Mouse (Mus musculus) intestine, embryonic 15.5 days (tissue): ENCODE results near the gene Ufsp1. TPM values are rescaled to one million over a fixed set of nuclear protein-coding genes. Genes with fewer than 3 reads are reported as not detected.
A peak's percentile ranks its signal among the peaks of the same experiment; 100 is the strongest.

Experiments used
- ATAC-seq: fragments of 200-750 bp; cut with Nextera tagmentation; 2 replicates; pipeline ENCODE4 v1.8.0; 2017; ENCODE audit warnings: moderate TSS enrichment, moderate library complexity
- H3K27ac ChIP-seq: fragments of 300-500 bp; sonication (generic); 2 replicates; pipeline ENCODE4 v1.5.1; 2015; ENCODE audit warnings: mild to moderate bottlenecking, inconsistent platforms
- H3K27me3 ChIP-seq: fragments of 300-500 bp; sonication (generic); replicated peaks from 2 replicates; pipeline ENCODE4 v1.6.1; 2015; ENCODE audit warnings: inconsistent platforms
- H3K36me3 ChIP-seq: fragments of 300-500 bp; sonication (generic); 2 replicates; pipeline ENCODE4 v1.6.1; 2015; ENCODE audit warnings: inconsistent platforms
- H3K4me1 ChIP-seq: fragments of 300-500 bp; sonication (generic); replicated peaks from 2 replicates; pipeline ENCODE4 v1.6.1; 2015; ENCODE audit warnings: inconsistent platforms
- H3K4me2 ChIP-seq: fragments of 300-500 bp; sonication (generic); replicated peaks from 2 replicates; pipeline ENCODE4 v1.6.1; 2015; ENCODE audit warnings: mild to moderate bottlenecking, inconsistent platforms
- H3K4me3 ChIP-seq: fragments of 300-500 bp; sonication (generic); replicated peaks from 2 replicates; pipeline ENCODE4 v1.5.1; 2015; ENCODE audit warnings: inconsistent platforms
- H3K9ac ChIP-seq: fragments of 300-500 bp; sonication (generic); 2 replicates; pipeline ENCODE4 v1.6.1; 2015; ENCODE audit warnings: inconsistent platforms
- H3K9me3 ChIP-seq: fragments of 300-500 bp; sonication (generic); 2 replicates; pipeline ENCODE4 v1.6.1; 2016; ENCODE audit warnings: inconsistent platforms
- WGBS: fragments of 180-500 bp; shearing (Covaris S2); methylation state at CpG from one replicate; pipeline ENCODE4 v1.1.7; 2015; 5-methylcytosine and 5-hydroxymethylcytosine counted together
- polyA plus RNA-seq: library from polyadenylated mRNA; unstranded; fragments of >200 nt; fragmentation: Nextera tagmentation; extraction: Ambion mirVana; gene quantifications from 2 replicates; pipeline ENCODE4 v1.2.1, GENCODE M21; 2015

Ufsp1 gene
- polyA plus RNA-seq, 1 experiment from 2014 or later, result 7.8 TPM

DNA sequence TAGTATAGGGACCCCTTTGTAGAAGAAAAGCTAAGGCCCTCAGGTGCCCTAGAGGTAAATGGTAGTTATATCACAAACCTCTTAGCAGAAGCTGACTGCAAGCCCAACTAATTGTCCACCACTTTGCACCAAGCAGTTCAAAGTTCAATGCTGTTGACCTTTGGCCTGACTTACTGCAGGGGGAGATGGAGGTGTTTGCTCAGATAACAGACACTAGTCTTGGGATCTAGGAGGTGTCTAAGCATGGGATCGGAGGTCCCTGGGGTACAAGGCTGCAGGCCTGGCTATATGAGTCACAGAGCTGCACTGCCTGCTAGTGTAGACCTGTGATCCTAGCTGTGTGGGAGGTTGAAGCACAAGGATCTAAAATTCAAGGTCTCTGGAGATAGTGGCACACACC lies 24.1 kb downstream of the Ufsp1 start:
- Histone ChIP-seq H3K9ac (no peak overlapping the region), H3K9me3 (no peaks in the 10 kb centered on the region), H3K4me1 (peaks cover 20% of the 10 kb centered on the region), H3K4me2 (peak overlapping the region; percentile 16; the same call in 1 of the 2 replicates), H3K36me3 (0 out of 2 replicates have a peak, but pooled peaks cover 4% of the 10 kb centered on the region), H3K27ac (0 out of 2 replicates have a peak overlapping the region, but pooled peaks have one; percentile 8), H3K4me3 (no peak overlapping the region), H3K27me3 (no peaks in the 10 kb centered on the region)
- ATAC-seq, result peak; percentile 64
- 56% methylated on average over 1 of the region's 1 CpGs for WGBS

DNA sequence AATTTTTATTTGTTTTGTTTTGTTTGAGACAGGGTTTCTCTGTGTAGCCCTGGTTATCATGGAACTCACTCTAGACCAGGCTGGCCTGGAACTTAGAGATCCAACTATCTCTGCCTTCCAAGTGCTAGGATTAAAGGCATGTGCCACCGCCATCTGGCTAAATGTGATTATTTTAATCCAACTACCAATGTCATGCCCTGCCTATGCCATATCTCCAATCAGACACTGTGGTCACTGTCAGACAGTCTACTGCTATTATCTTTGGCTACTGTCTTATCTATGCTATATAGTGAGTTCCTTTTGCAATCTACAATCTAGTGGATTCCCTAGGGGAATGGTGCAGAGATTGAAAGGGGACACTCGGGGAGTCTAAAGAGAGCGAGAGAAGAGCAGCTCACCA lies 26.6 kb downstream of the Ufsp1 start:
- H3K27me3 ChIP-seq, result no peaks in the 10 kb centered on the region
- 88% methylated on average over 3 of the region's 3 CpGs for WGBS
- no peak overlapping the region for H3K4me3 ChIP-seq
- H3K4me2 ChIP-seq, result no peak overlapping the region
- no peaks in the 10 kb centered on the region for H3K9me3 ChIP-seq
- H3K36me3 ChIP-seq, result 0 out of 2 replicates have a peak, but pooled peaks cover 4% of the 10 kb centered on the region
- no peak overlapping the region for H3K27ac ChIP-seq
- H3K4me1 ChIP-seq, result 0 out of 2 replicates have a peak, but pooled peaks cover 5% of the 10 kb centered on the region
- no peak overlapping the region for H3K9ac ChIP-seq
- ATAC-seq, result no peak

DNA sequence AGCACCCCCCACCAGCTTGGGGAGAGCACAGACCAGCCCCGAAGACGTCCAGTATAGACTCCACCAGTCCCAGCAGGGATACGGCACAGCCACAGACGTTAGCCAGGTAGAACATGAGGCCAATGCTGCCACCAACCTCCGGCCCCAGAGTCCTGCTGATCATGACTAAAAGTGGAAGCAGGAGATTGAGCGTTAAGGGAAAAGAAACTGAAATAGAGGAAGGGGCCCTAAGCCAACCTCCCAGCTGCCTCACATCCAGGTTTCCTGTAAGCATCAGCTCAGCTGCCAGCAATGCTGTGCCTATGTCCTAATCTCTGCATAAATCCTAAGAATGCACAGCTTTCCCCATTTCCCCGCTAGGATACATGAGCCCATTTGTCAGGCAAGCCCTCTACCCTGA lies 36.5 kb downstream of the Ufsp1 start:
- ATAC-seq, result no peak
- WGBS, result 80% methylated on average over 7 of the region's 7 CpGs

DNA sequence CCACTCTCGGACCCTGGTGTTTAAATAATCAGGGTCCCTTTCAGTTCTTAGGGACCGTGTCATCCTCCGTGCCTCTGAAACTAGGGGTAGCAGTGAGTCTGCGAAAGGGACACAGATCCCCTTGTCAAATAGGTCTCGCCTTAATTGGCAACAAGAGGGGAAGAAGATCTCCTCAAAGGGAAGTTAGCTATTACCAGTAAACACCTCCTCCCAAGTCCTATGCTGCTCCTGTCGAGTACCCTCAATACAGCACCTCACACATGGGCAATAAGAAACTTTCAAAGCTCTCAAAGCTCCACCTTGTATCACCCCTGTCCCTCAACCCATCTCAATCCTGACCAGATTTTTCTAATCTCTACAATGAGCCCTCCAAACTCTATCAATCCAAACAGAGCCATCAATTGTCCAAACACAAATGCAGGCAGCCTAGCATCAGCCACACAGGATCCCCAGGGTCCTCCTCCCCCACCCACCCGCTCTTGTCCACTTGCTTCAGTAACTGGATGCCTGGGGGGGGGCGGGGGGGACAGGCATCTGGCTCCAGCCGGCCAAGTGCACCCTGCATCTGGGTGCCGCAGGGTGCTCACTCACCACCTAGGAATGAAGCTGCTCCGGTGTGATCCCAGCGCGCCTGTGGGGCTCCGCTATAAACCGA lies 38.6 kb downstream of the Ufsp1 start:
- peak overlapping the region; percentile 96 for H3K4me2 ChIP-seq
- no peaks in the 10 kb centered on the region for H3K36me3 ChIP-seq
- no peak; the same call in 1 of the 2 replicates for ATAC-seq
- H3K4me1 ChIP-seq, result peaks cover 19% of the 10 kb centered on the region; the same call in 1 of the 2 replicates
- H3K27ac ChIP-seq, result peak overlapping the region; percentile 75; the same call in 1 of the 2 replicates
- 15% methylated on average over 15 of the region's 15 CpGs for WGBS
- H3K4me3 ChIP-seq, result peak overlapping the region; percentile 67
- peak overlapping the region; percentile 77 for H3K9ac ChIP-seq
- no peaks in the 10 kb centered on the region for H3K9me3 ChIP-seq
- no peaks in the 10 kb centered on the region for H3K27me3 ChIP-seq

More for the DNA sequence above, 36.5 kb downstream of the Ufsp1 start:
- Histone ChIP-seq H3K9me3 (no peaks in the 10 kb centered on the region), H3K36me3 (0 out of 2 replicates have a peak, but pooled peaks cover 2% of the 10 kb centered on the region), H3K4me1 (0 out of 2 replicates have a peak, but pooled peaks cover 12% of the 10 kb centered on the region), H3K27me3 (no peaks in the 10 kb centered on the region), H3K27ac (no peak overlapping the region), H3K4me2 (no peak overlapping the region), H3K4me3 (no peak overlapping the region), H3K9ac (no peak overlapping the region)

DNA sequence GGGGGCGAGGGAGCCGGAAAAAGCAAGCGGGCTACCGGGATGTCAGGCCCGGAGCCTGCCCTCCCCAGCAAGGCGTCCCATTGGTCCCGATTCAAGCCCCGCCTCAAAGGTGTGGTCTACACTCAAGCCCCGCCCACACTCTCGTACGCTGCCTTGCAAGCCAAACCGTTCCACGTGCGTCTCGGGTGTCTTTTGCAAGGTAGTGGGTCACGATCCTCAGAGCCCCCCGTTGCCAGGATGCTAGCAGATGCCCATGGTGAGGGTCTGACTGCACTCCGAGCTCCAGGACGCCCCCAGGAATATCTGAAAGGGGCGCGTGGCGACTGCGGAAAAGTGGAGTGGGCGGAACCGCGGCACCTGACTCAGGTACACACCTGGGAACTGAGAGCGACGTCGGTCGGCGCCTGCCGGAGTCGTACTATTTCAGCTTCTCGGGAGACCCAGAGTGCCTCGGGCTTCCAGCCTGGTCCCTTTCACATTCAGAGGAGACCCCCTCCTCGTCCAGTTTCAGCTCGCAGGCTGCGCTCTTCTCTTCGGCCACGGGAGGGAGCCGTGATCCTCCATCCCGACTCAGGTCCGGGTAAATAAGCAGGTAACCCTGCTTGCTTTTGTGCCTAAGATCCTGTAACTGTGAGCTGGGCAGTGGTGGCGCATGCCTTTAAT lies 39.2 kb downstream of the Ufsp1 start, which contains the start of gene Slc12a9:
Gene Slc12a9, minus strand, starts transcription at position 86 of the 663 bp plus-strand sequence.
- Histone ChIP-seq H3K36me3 (no peaks in the 10 kb centered on the region), H3K9ac (peak within 1 kb of the TSS; percentile 77), H3K4me1 (peaks cover 19% of the 10 kb centered on the region; the same call in 1 of the 2 replicates), H3K4me2 (peak within 1 kb of the TSS; percentile 96), H3K27me3 (no peaks in the 10 kb centered on the region), H3K4me3 (peak within 1 kb of the TSS; percentile 67), H3K9me3 (no peaks in the 10 kb centered on the region), H3K27ac (peak within 1 kb of the TSS; percentile 75)
- WGBS, result under 1% methylated on average over 44 of the region's 44 CpGs
- peak; percentile 91 for ATAC-seq

DNA sequence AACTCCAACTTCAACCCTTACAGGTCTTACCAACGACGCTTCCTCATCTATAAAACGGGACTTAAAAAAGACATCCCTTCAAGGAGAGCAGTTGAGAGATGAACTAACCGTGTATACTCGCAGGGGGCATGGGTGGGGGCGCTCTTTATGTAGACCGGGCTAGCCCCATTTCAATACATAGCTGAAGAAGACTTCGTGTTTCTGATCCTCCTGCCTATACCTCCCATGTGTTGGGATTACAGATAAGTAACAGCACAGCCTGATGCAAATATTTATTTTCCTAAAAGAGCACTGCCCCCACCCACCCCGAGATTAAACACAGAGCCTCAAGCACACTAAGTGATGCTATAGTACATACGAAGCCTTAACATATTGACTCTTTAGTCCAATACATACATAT lies 39.9 kb downstream of the Ufsp1 start:
- Histone ChIP-seq H3K36me3 (no peaks in the 10 kb centered on the region), H3K4me2 (peak overlapping the region; percentile 96), H3K9me3 (no peaks in the 10 kb centered on the region), H3K4me3 (peak overlapping the region; percentile 67), H3K27me3 (no peaks in the 10 kb centered on the region), H3K27ac (0 out of 2 replicates have a peak overlapping the region, but pooled peaks have one; percentile 75), H3K9ac (peak overlapping the region; percentile 77; the same call in 1 of the 2 replicates), H3K4me1 (peaks cover 25% of the 10 kb centered on the region)
- 44% methylated on average over 10 of the region's 10 CpGs for WGBS
- ATAC-seq, result no peak

DNA sequence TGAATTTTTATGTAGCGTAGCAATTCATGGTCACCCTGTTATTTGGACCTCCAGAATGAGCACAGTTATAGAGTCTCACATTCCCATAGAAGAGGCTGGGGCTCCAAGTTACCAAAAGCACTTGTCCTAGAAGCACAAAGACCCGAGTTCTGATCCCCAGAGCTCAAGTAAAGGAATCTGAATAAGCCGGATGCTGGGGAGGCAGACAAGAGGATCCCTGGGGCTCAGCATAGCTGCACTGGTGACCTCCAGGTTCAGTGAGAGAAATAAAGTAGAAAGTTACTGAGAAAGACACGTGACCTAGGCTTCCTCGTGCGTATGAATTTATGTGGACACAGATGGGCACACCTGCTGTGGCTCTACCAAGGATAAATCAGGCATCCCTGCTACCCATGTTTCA lies 40.6 kb downstream of the Ufsp1 start:
- peaks cover 32% of the 10 kb centered on the region for H3K4me1 ChIP-seq
- ATAC-seq, result no peak
- 74% methylated on average over 6 of the region's 6 CpGs for WGBS
- H3K4me2 ChIP-seq, result no peak overlapping the region
- H3K9me3 ChIP-seq, result no peaks in the 10 kb centered on the region
- no peaks in the 10 kb centered on the region for H3K27me3 ChIP-seq
- H3K9ac ChIP-seq, result no peak overlapping the region
- H3K36me3 ChIP-seq, result no peaks in the 10 kb centered on the region
- H3K4me3 ChIP-seq, result no peak overlapping the region
- H3K27ac ChIP-seq, result no peak overlapping the region

DNA sequence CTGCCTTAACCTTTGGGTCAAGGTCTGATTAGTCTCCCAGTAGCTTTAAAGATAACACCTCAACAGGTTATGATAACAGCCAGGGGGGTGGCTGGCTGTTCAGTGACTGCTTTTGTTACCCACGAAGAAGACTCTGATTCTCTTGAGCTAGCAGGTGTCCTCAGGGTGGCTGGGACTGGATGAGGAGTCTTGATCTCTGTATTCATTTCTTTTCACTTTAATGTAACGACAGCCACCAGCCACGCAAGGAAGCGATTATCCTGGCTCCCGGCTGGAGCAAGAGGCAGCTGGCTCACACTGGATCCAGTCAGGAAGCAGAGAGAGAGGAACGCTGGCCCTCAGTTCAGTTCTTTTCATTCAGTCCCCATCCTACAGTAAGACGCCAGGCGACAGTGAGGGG lies 42.8 kb downstream of the Ufsp1 start:
- H3K9ac ChIP-seq, result peak overlapping the region; percentile 8; the same call in 1 of the 2 replicates
- H3K27ac ChIP-seq, result peak overlapping the region; percentile 67
- WGBS, result 42% methylated on average over 8 of the region's 8 CpGs

DNA sequence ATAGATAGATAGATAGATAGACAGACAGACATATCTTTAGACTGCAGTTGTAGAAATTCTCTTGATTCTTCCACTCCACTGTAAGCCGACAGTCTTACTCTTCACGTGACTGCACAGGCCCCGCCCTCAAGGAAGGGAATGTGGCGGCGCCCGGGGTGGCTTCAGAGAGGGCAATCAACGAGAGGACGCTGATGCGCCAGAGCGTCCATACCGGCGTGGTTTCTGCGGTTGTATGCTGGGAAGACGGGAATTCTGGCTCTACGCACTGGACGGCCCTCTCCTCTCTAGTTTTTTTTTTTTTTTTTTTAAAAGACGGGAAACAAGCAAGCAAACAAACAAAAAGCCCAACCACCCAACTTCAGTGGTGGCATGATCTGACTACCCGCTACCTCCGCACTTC lies 43.8 kb downstream of the Ufsp1 start:
- Histone ChIP-seq H3K36me3 (no peaks in the 10 kb centered on the region), H3K4me3 (peak overlapping the region; percentile 36), H3K9ac (peak overlapping the region; percentile 52), H3K27ac (peak overlapping the region; percentile 83), H3K4me1 (peaks cover 27% of the 10 kb centered on the region), H3K27me3 (no peaks in the 10 kb centered on the region), H3K4me2 (peak overlapping the region; percentile 60), H3K9me3 (no peaks in the 10 kb centered on the region)
- 2% methylated on average over 19 of the region's 19 CpGs for WGBS
- peak; percentile 81 for ATAC-seq

More for the DNA sequence above, 42.8 kb downstream of the Ufsp1 start:
- Histone ChIP-seq H3K4me2 (peak overlapping the region; percentile 60), H3K27me3 (no peaks in the 10 kb centered on the region), H3K9me3 (no peaks in the 10 kb centered on the region), H3K36me3 (no peaks in the 10 kb centered on the region), H3K4me3 (no peak overlapping the region), H3K4me1 (peaks cover 29% of the 10 kb centered on the region)
- ATAC-seq, result no peak; the same call in 1 of the 2 replicates

DNA sequence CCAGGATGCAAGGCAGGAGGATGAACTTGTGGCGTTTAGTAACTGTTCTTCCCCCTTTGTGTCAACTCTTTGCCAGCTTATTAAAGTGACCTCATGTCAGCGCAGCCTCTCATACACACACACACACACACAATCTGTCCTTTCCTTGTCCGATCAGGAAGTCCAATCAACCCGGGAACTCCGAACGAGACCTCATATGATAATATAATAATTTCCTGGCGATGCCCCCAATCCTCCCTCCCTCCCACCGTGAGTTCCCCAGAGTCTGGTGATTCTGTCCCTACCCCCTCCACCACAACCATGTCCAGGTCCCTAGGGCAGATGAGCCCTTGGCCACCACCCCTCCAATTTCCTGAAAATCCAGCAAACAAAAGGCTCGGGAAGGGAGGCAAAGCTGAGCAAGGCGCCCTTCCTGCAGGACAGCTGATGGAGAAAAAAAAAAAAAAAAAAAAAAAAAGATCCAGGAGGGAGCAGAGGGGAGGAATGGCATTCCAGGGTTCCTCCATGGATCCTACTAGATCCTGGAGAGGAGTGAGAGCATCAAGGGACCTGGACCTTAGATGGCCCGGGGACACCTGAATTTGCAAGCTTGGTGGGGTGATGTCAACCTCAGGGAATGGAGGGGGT lies 44.3 kb downstream of the Ufsp1 start:
- peak overlapping the region; percentile 60 for H3K4me2 ChIP-seq
- 2% methylated on average over 11 of the region's 11 CpGs for WGBS
- no peaks in the 10 kb centered on the region for H3K36me3 ChIP-seq
- peak overlapping the region; percentile 36 for H3K4me3 ChIP-seq
- ATAC-seq, result peak; percentile 24
- H3K9me3 ChIP-seq, result no peaks in the 10 kb centered on the region
- H3K9ac ChIP-seq, result peak overlapping the region; percentile 52
- H3K4me1 ChIP-seq, result peaks cover 27% of the 10 kb centered on the region
- H3K27ac ChIP-seq, result peak overlapping the region; percentile 83
- no peaks in the 10 kb centered on the region for H3K27me3 ChIP-seq

DNA sequence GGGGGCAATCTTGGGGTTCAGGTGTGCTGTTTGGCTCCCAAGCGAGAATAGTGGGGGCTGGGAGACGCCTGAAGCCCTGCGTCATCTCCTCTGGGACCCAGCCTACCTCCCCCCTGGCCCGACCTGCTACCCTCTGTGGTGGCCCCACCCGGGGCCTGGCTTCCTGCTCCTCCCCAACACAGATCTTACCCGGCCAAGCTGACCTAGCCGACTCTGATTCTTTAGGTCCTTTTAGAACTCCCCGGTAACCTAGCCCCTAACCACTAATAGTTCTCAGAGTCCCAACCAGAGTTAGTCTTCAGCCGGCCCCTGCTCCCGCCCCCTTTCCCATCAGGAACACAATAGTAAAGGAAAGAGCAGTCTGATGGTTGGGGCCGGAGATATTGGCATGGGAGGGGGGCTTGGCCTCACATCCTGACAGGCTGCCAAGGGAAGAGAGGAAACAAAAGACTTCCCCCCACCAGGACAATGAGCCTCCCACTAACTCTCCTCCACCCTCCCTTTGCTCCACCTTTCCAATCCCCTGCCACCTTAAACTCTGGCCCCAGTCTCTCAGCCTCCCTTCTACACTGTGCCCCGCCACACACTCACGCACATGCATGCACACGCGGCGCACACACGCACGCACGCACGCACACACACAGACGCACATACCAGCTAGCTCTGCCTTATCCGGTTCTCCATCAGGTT lies 45.0 kb downstream of the Ufsp1 start:
- peak overlapping the region; percentile 60 for H3K4me2 ChIP-seq
- H3K4me3 ChIP-seq, result peak overlapping the region; percentile 36
- H3K9me3 ChIP-seq, result no peaks in the 10 kb centered on the region
- peaks cover 24% of the 10 kb centered on the region for H3K4me1 ChIP-seq
- no peaks in the 10 kb centered on the region for H3K36me3 ChIP-seq
- H3K27ac ChIP-seq, result peak overlapping the region; percentile 83
- peak; percentile 40 for ATAC-seq
- peak overlapping the region; percentile 52 for H3K9ac ChIP-seq
- H3K27me3 ChIP-seq, result no peaks in the 10 kb centered on the region
- WGBS, result 17% methylated on average over 20 of the region's 22 CpGs
